Mouse (Mus musculus) gastrocnemius, adult 18-20 months (tissue): ENCODE results near the gene Adamts2. TPM values are rescaled to one million over a fixed set of nuclear protein-coding genes. Genes with fewer than 3 reads are reported as not detected.
A peak's percentile ranks its signal among the peaks of the same experiment; 100 is the strongest.

ENCODE experiments used
- DNase-seq: peaks from one replicate; pipeline ENCODE4 v3.0.0; 2021; ENCODE audit warnings: low spot score
- total RNA-seq, 2 experiments: library from RNA; stranded (reverse); gene quantifications; 2 replicates each; pipeline ENCODE4 v1.2.3; 2021

The Adamts2 gene
- total RNA-seq, 2 experiments from 2014 or later: 4.8 to 5.6 TPM

- DNase-seq: no peak
Observed at GRCm38 (mm10) chr11:50726035-50726434, 124.2 kb downstream of the Adamts2 start.

DNA sequence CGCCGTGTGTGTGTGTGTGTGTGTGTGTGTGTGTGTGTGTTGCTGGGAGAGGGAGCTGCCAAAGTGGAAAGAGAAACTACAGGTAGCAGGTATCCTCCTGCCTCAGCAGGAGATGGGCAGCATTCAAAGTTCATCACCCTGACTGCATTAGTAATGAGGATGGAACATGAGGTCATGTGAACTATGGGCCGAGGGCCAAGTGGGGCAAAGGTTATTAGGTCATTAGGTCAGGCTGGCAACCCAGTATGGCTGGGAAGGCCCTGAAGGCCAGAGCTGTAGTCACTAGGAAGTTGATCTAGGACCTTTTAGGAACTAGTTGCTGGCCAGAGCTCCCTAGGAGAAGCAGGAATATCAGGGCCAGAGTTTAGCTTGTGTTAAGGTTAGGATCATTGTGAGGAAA lies 131.3 kb downstream of the Adamts2 start:
- DNase-seq: no peak

DNA sequence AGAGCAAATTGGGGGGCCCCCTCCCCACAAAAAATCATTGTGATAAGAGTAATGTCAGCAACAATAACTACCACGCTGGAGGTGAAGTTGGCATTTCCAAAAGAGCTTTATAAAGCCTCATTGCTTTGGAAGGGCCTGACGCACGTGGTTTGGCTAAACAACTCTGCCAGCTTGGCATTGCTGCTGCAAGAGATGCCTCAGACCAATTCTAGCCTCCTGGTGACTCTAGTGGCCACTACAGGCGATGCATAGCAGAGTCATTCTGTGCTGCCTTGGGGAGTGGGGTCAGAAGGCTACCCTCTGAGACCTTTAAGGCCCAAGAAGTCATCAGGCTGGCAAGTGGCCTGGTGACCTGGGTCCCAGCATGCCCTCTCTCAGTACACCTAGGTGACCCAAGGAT lies 132.2 kb downstream of the Adamts2 start:
- DNase-seq: no peak

- DNase-seq: no peak
Observed at GRCm38 (mm10) chr11:50736548-50736947, 134.7 kb downstream of the Adamts2 start.

DNA sequence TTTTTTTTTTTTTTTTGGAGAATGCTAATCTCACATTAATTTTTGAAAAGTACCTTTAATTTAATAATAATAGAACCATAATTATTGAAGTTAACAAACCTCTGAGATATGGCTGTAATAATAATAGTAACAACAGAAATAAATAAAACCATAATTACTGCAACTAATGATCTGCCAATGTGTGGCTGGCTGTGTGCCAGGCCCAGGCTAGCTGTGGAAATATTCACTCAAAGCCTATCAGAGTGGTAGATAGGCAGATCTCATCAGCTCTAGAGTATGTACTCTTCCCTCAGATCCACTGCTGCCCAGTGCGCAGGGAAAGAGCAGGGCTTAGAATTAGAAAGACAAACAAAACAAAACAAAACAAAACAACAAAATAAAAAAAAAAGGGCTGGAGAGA lies 136.6 kb downstream of the Adamts2 start:
- DNase-seq: no peak

DNA sequence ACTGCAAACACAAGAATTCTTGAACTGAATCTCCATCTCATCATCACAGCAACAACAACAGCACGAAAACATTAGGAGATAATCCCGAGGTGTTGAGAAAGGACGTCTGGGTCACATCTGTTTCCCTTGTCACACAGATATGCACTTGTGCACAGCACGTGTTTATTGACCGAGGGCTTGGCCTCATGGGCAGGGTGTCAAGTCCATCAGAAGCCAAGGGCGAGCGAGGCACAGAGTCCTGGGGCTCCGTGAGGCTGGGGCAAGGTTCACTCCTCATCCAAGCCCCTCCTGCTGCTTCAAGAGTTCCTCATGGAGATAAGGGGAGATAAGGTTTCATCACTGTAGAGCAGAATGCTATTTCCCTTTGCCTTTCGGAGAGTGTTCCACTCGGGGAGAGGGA lies 137.6 kb downstream of the Adamts2 start:
- peak; percentile 40 for DNase-seq

GRCm38 (mm10) chr11:50742146-50742545 lies 140.3 kb downstream of the Adamts2 start:
- no peak for DNase-seq

DNA sequence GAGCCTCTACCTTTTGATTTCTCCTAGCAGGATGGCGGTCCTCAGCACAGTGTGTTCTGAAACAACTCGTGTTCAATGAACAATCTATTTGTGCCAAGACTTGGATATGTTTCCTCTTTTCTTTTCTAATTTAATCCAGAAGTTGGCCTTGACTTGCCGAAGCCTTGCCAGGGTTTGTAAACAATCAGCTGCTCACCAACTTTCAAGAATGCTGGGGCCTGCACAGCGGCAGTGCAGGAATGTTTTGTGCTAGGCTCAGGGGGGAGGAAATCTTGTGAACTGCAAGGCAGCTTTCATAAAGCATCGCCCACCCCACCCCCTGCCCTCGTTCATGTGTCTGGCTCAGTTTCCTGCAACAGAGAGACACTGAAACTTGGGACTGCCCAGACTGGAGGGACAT lies 143.1 kb downstream of the Adamts2 start:
- peak; percentile 68 for DNase-seq

GRCm38 (mm10) chr11:50746508-50746907 lies 144.6 kb downstream of the Adamts2 start:
- no peak for DNase-seq

- DNase-seq: no peak
Observed at GRCm38 (mm10) chr11:50750983-50751585, 149.2 kb downstream of the Adamts2 start.

GRCm38 (mm10) chr11:50757741-50758140 lies 155.9 kb downstream of the Adamts2 start:
- DNase-seq: no peak

DNA sequence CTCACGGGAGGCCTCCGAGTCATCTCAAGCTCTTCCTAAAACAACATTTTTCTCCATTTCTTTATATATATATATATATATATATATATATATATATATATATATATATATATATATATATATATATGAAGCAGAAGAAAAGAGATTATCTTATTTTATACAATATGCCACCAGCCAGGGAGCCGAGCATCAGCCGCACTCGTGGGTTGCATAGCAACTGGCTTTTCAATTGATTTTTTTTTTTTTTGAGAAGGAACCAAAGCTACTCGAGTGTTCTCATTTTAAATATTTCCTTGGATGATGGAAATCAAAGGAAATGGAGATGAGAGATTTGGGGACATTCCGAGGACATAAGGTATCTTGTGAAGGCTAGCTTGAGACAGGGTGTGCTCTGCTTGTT lies 164.6 kb downstream of the Adamts2 start:
- DNase-seq: no peak

DNA sequence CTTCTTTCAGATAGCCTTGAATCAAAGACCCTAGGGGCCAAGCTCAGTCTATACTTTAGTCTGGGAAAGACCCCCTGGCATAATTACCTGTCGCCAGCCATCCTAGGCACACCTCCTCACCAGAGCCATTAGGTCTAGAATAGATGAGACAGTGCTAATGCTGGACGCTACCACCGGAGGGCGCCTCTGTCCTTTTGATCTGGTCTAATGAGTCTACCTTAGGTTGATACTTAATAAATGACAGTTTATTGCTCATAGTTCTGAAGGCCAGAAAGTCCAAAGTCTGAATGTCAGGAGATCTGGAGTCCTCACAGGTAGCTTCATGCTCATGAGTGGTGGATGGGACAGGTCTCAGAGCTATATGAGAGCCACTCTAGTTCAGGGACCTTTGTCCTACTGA lies 165.2 kb downstream of the Adamts2 start:
- DNase-seq: no peak

DNA sequence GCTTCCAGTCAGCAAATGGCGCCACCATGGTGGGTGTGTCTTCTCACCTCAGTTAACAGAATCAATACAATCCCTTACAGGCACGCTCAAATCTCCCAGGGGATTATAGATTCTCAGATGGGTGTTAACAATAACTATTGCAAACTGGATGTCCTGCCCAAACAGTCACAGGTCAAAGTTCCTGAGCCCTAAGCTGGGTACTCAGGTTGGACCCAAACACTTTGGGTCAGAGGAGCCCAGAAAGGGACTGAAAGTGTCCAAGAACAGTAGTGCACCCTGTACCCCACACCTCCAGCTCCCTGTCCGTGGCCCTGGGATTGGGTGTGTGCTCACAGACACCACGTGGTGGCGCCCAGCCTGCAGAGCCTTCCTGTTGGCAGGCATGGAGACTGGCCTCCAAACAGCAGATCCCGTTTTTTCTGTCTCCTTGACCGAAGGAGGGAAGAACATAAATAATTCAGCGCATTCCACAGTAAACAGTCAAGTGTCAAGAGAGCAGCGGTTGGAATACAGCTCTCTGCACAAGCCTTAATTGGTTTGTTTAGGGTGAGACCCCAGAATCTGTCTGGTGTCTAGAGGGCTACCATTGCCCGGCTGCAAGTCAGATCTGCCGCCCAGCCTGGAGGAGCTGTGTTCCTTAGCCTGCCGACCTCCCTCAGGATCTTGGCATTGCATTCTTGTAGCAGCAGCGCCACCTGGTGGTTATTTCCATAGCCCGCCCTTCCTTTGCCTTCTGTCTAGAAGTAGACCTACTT lies 167.3 kb downstream of the Adamts2 start:
- DNase-seq: peak; percentile 91

DNA sequence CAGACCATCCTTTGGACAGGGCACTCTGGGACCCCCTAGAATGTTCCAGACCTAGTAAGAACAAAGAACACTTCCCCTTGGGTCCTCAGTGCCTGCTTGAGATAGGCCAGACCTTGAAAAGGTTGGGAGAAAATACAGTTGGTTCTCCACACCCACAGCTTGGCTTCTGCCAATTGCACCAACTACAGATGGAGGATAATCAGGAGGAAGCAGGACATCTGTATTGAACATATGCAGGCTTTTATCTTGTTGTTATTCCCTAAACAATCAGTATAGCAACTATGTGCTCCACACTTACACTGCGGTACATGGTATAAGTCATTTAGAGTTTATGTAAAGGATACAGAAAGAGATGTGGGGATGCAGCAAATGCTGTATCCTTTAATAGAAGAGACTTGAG lies 169.1 kb downstream of the Adamts2 start:
- DNase-seq: no peak

GRCm38 (mm10) chr11:50797674-50798073 lies 195.8 kb downstream of the Adamts2 start:
- DNase-seq: no peak

GRCm38 (mm10) chr11:50798836-50799235 lies 197.0 kb downstream of the Adamts2 start:
- DNase-seq: no peak

DNA sequence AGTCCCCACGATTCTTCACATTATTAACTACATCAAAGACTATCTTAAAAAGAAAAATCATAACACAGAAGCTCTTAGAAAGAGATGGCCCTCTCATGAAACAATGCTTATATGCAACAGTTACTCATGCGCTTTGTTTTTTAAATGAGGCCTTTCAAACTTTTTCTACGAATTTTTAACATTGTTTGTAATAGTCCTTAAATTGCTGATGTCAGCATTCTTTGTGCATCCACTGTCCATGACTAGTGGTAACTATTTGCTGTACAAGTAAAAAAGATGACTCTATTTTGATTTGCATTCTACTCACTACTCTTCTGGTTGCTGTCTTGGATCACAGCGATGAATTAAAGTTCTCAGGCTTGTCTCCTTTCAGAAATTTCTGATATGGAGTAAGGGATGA lies 212.3 kb downstream of the Adamts2 start:
- DNase-seq: no peak

GRCm38 (mm10) chr11:50826214-50826613 lies 224.3 kb downstream of the Adamts2 start:
- no peak for DNase-seq

DNA sequence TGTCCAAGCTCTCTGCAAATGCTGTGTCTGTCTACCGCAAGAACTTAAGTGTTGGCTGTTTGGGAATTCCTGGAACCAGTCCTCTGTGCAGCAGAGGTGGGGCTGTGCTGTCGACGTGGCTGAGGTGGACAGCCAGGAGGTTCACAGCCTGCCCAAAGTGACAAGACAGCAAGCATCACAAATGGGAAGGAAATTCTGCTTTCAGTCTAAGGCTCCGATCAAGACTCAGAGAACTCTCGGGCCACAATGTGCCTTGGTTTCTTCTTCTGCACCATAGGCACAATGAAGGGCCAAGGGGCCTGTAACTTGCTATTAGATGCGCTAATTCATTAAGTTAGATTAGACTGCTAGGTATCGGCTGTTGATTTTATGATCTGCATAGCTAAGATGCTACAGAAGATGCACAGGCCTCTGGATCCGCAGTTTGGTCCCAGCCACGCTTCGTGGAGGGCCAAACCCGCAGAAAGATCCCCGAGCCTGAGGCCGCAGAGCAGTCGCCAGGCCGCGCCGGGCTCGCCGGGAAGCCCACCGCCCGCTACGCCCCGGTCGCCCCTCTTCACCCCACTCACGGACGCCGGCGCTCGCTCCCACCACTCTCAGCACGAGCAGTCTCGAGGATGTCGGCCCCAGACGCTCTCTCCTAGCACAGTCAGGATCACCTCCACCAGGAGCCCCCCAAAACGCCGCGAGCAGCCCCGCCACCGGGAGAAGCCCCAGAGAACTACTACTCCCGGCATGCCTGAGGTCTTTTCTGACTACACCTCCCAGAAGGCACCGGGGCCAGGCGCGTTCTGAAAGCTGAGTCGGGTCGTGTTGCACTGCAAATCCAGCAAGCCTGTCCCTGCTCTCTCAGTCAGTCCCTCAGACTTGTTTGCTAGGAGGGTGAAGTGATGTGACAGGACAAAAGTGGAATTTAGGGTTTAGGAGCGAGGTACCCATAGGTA lies 225.4 kb downstream of the Adamts2 start, which contains the start of gene Zfp354c:
Gene Zfp354c, minus strand, starts transcription at position 715 of the 944 bp plus-strand sequence.
- DNase-seq: peak; percentile 90

- DNase-seq: no peak
Observed at GRCm38 (mm10) chr11:50835727-50836126, 233.8 kb downstream of the Adamts2 start.
